Mouse (Mus musculus) neural tube, embryonic 11.5 days (tissue): ENCODE measurements around the gene Poll. TPM values are rescaled to one million over a fixed set of nuclear protein-coding genes. Genes with fewer than 3 reads are reported as not detected.
A peak's percentile ranks its signal among the peaks of the same experiment; 100 is the strongest.
"Not testable (repeated sequence)": the region's sequence is repeated elsewhere in the genome, so short reads cannot be mapped to it uniquely, and the experiment has no call there.

Experiments used
- ATAC-seq: fragments of 200-750 bp; cut with Nextera tagmentation; 2 replicates; pipeline ENCODE4 v1.8.0; 2017; ENCODE audit warnings: moderate number of reproducible peaks, mild to moderate bottlenecking, moderate TSS enrichment, moderate library complexity; ENCODE audit not compliant: insufficient read depth, low FRiP score, low TSS enrichment
- DNase-seq: peaks from one replicate; pipeline ENCODE4 v3.0.0-alpha.2; 2015; ENCODE audit warnings: low spot score
- H3K27ac ChIP-seq: fragments of 300-500 bp; sonication (generic); 2 replicates; pipeline ENCODE4 v1.5.1; 2014; ENCODE audit warnings: low read depth, mild to moderate bottlenecking, low read length
- H3K27me3 ChIP-seq: fragments of 300-500 bp; sonication (generic); 2 replicates; pipeline ENCODE4 v1.6.1; 2014; ENCODE audit warnings: mild to moderate bottlenecking, low read length, mixed read lengths; ENCODE audit not compliant: control insufficient read depth, insufficient read depth
- H3K36me3 ChIP-seq: fragments of 300-500 bp; sonication (generic); 2 replicates; pipeline ENCODE4 v1.6.1; 2014; ENCODE audit warnings: mild to moderate bottlenecking, low read length, moderate library complexity, mixed read lengths; ENCODE audit not compliant: control insufficient read depth, insufficient read depth
- H3K4me1 ChIP-seq: fragments of 300-500 bp; sonication (generic); 2 replicates; pipeline ENCODE4 v1.6.1; 2014; ENCODE audit warnings: low read length, mixed read lengths; ENCODE audit not compliant: control insufficient read depth, insufficient read depth
- H3K4me2 ChIP-seq: fragments of 300-500 bp; sonication (generic); 2 replicates; pipeline ENCODE4 v1.6.1; 2014; ENCODE audit warnings: low read depth, mild to moderate bottlenecking, moderate library complexity
- H3K4me3 ChIP-seq: fragments of 300-500 bp; sonication (generic); 2 replicates; pipeline ENCODE4 v1.5.1; 2014; ENCODE audit warnings: low read depth, low read length
- H3K9ac ChIP-seq: fragments of 300-500 bp; sonication (generic); 2 replicates; pipeline ENCODE4 v1.6.1; 2014; ENCODE audit warnings: mild to moderate bottlenecking, low read length
- H3K9me3 ChIP-seq: fragments of 300-500 bp; sonication (generic); 2 replicates; pipeline ENCODE4 v1.6.1; 2016; ENCODE audit warnings: low read length; ENCODE audit not compliant: control insufficient read depth
- WGBS: fragments of 180-500 bp; shearing (Covaris S2); extraction: QIAGEN DNeasy Blood & Tissue Kit; methylation state at CpG from one replicate; pipeline ENCODE4 v1.1.7; 2014; 5-methylcytosine and 5-hydroxymethylcytosine counted together
- polyA plus RNA-seq: library from polyadenylated mRNA; unstranded; fragments of >200 nt; fragmentation: Nextera tagmentation; extraction: Ambion mirVana; gene quantifications from 2 replicates; pipeline ENCODE4 v1.2.1, GENCODE M21; 2014

Poll gene
- polyA plus RNA-seq, 1 experiment from 2014 or later, result 18.5 TPM

GRCm38 (mm10) chr19:45549128-45549915 lies 11.0 kb downstream of the Poll start:
- H3K27ac ChIP-seq, result 0 out of 2 replicates have a peak overlapping the region, but pooled peaks have one; percentile 20
- H3K9ac ChIP-seq, result no peak overlapping the region
- 61% methylated on average over 23 of the region's 23 CpGs for WGBS
- no peak overlapping the region for H3K4me2 ChIP-seq
- H3K27me3 ChIP-seq, result peaks cover 13% of the 10 kb centered on the region
- DNase-seq (no peak), ATAC-seq (no peak)
- no peak overlapping the region for H3K4me3 ChIP-seq
- no peaks in the 10 kb centered on the region for H3K9me3 ChIP-seq
- H3K4me1 ChIP-seq, result peaks cover 6% of the 10 kb centered on the region; the same call in 1 of the 2 replicates
- peaks cover 4% of the 10 kb centered on the region; the same call in 1 of the 2 replicates for H3K36me3 ChIP-seq

- H3K4me1 ChIP-seq, H3K9me3 ChIP-seq, H3K36me3 ChIP-seq, H3K27ac ChIP-seq, H3K9ac ChIP-seq, ATAC-seq, DNase-seq, H3K4me3 ChIP-seq, H3K4me2 ChIP-seq: not testable (repeated sequence)
- H3K27me3 ChIP-seq, result peaks cover 21% of the 10 kb centered on the region
Observed at GRCm38 (mm10) chr19:45548196-45548595, 12.1 kb downstream of the Poll start.

- peak overlapping the region; percentile 52 for H3K4me2 ChIP-seq
- peaks cover 24% of the 10 kb centered on the region for H3K4me1 ChIP-seq
- DNase-seq (peak; percentile 88), ATAC-seq (peak; percentile 58; the same call in 1 of the 2 replicates)
- H3K27me3 ChIP-seq, result peaks cover 48% of the 10 kb centered on the region
- no peak overlapping the region for H3K27ac ChIP-seq
- H3K9ac ChIP-seq, result 0 out of 2 replicates have a peak overlapping the region, but pooled peaks have one; percentile 5
- H3K9me3 ChIP-seq, result no peaks in the 10 kb centered on the region
- peak overlapping the region; percentile 25 for H3K4me3 ChIP-seq
- WGBS, result under 1% methylated on average over 30 of the region's 30 CpGs
- no peaks in the 10 kb centered on the region for H3K36me3 ChIP-seq
Observed at GRCm38 (mm10) chr19:45544925-45545321, 15.4 kb downstream of the Poll start.

- DNase-seq (no peak), ATAC-seq (no peak)
- no peak overlapping the region for H3K27ac ChIP-seq
- H3K9me3 ChIP-seq, result no peaks in the 10 kb centered on the region
- 2% methylated on average over 16 of the region's 26 CpGs for whole genome bisulfite sequencing
- peaks cover 21% of the 10 kb centered on the region for H3K4me1 ChIP-seq
- no peak overlapping the region for H3K9ac ChIP-seq
- H3K4me2 ChIP-seq, result peak overlapping the region; percentile 52
- H3K27me3 ChIP-seq, result peaks cover 50% of the 10 kb centered on the region
- H3K36me3 ChIP-seq, result no peaks in the 10 kb centered on the region
- H3K4me3 ChIP-seq, result peak overlapping the region; percentile 25
Observed at GRCm38 (mm10) chr19:45544152-45544924, 16.0 kb downstream of the Poll start.

- peak overlapping the region; percentile 58 for H3K4me2 ChIP-seq
- DNase-seq (no peak), ATAC-seq (no peak)
- peaks cover 52% of the 10 kb centered on the region for H3K27me3 ChIP-seq
- peak overlapping the region; percentile 48 for H3K9ac ChIP-seq
- H3K4me1 ChIP-seq, result peaks cover 21% of the 10 kb centered on the region
- H3K4me3 ChIP-seq, result no peak overlapping the region; the same call in 1 of the 2 replicates
- no peaks in the 10 kb centered on the region for H3K36me3 ChIP-seq
- 12% methylated on average over 3 of the region's 3 CpGs for WGBS
- H3K27ac ChIP-seq, result peak overlapping the region; percentile 67; the same call in 1 of the 2 replicates
- H3K9me3 ChIP-seq, result no peaks in the 10 kb centered on the region
Observed at GRCm38 (mm10) chr19:45542061-45542460, 18.3 kb downstream of the Poll start.

- no peaks in the 10 kb centered on the region for H3K36me3 ChIP-seq
- H3K27me3 ChIP-seq, result peaks cover 52% of the 10 kb centered on the region
- ATAC-seq (peak; percentile 62; the same call in 1 of the 2 replicates), DNase-seq (peak; percentile 83)
- H3K4me2 ChIP-seq, result peak overlapping the region; percentile 58
- H3K9ac ChIP-seq, result peak overlapping the region; percentile 48
- peaks cover 21% of the 10 kb centered on the region for H3K4me1 ChIP-seq
- no peaks in the 10 kb centered on the region for H3K9me3 ChIP-seq
- under 1% methylated on average over 42 of the region's 58 CpGs for WGBS
- H3K4me3 ChIP-seq, result peak overlapping the region; percentile 32
- peak overlapping the region; percentile 67; the same call in 1 of the 2 replicates for H3K27ac ChIP-seq
Observed at GRCm38 (mm10) chr19:45541409-45542041, 18.8 kb downstream of the Poll start.

GRCm38 (mm10) chr19:45540657-45541408 lies 19.5 kb downstream of the Poll start:
- Histone ChIP-seq H3K9me3 (no peaks in the 10 kb centered on the region), H3K36me3 (no peaks in the 10 kb centered on the region), H3K27me3 (peaks cover 46% of the 10 kb centered on the region), H3K9ac (0 out of 2 replicates have a peak overlapping the region, but pooled peaks have one; percentile 48), H3K4me1 (peaks cover 21% of the 10 kb centered on the region), H3K4me2 (peak overlapping the region; percentile 58), H3K27ac (no peak overlapping the region), H3K4me3 (peak overlapping the region; percentile 32; the same call in 1 of the 2 replicates)
- 32% methylated on average over 8 of the region's 8 CpGs for whole genome bisulfite sequencing
- ATAC-seq (0 out of 2 replicates have a peak, but pooled peaks have one; percentile 17), DNase-seq (no peak)

- H3K9me3 ChIP-seq, result no peaks in the 10 kb centered on the region
- no peak overlapping the region for H3K4me3 ChIP-seq
- no peak overlapping the region for H3K9ac ChIP-seq
- ATAC-seq, result no peak
- H3K36me3 ChIP-seq, result no peaks in the 10 kb centered on the region
- peaks cover 24% of the 10 kb centered on the region for H3K4me1 ChIP-seq
- no peak overlapping the region for H3K27ac ChIP-seq
- DNase-seq, result no peak
- H3K27me3 ChIP-seq, result peaks cover 25% of the 10 kb centered on the region
- no peak overlapping the region for H3K4me2 ChIP-seq
- 50% methylated on average over 1 of the region's 1 CpGs for WGBS
Observed at GRCm38 (mm10) chr19:45537505-45537904, 22.8 kb downstream of the Poll start.
